Mouse (Mus musculus) G1E (cell line): ENCODE measurements around the gene Gjb6.

Experiments used
- CTCF ChIP-seq: IDR thresholded peaks from 2 replicates; pipeline ENCODE4 v1.5.1; 2012; ENCODE audit warnings: low read depth, low read length, inconsistent platforms, mixed read lengths
- POLR2AphosphoS5 ChIP-seq: IDR thresholded peaks from 2 replicates; pipeline ENCODE4 v1.6.1; 2012; ENCODE audit warnings: low read depth, low read length, inconsistent platforms; ENCODE audit not compliant: insufficient replicate concordance
- TAL1 ChIP-seq: conservative IDR thresholded peaks from 2 replicates; pipeline ENCODE4 v1.6.1; 2012; ENCODE audit warnings: low read depth, low read length, inconsistent platforms, mixed read lengths

DNA sequence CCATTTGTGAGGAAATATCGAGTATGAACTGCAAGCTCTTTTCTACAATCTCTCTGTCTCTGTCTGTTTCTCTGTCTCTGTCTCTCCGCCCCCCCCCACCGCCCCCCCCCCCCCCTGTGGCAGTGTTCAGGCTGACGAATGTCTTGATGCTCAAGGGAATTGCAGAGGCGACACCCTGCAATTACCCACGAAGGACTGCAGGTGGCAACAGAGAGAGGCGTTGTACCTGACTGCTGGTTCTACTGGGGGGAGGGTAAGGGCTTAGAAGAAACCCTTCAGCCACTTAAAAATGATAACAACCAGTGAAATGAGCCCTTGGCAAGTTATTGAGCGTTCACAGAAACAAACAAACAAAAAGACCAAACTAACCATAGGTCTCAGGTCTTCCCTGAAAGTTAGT, 40.4 kb downstream of the Gjb6 start:
- TF ChIP-seq CTCF, result no peak
- no peak for TF ChIP-seq POLR2AphosphoS5
- no peak for TF ChIP-seq TAL1
